Mouse (Mus musculus): ENCODE measurements at regions not wholly inside any gene's neighbourhood (a gene's known extent, or its start where the extent isn't known, plus 50 kb on each side); places are given as distances from the start of the nearest gene placed in this dataset.

- no peak for DNase-seq (ENCODE audit: low spot score in 2 of 2)
These were observed 119.9 kb upstream of the Msx2 start for GRCm38 (mm10) chr13:53592755-53593154.

GRCm38 (mm10) chr13:53586771-53587170, 113.9 kb upstream of the Msx2 start:
- DNase-seq (ENCODE audit: low spot score in 2 of 2), result no peak

GRCm38 (mm10) chr13:53584504-53585130, 111.7 kb upstream of the Msx2 start:
- no peak for DNase-seq (ENCODE audit: low spot score in 2 of 2)

- DNase-seq (ENCODE audit: low spot score in 2 of 2), result no peak
These were observed 81.2 kb upstream of the Msx2 start for GRCm38 (mm10) chr13:53553876-53554577.

- no peak for DNase-seq (ENCODE audit: low spot score in 2 of 2)
These were observed 80.5 kb upstream of the Msx2 start for GRCm38 (mm10) chr13:53553192-53553875.

GRCm38 (mm10) chr13:53548396-53548795, 75.5 kb upstream of the Msx2 start:
- DNase-seq (ENCODE audit: low spot score in 2 of 2), result no peak

GRCm38 (mm10) chr13:53543291-53543690, 70.4 kb upstream of the Msx2 start:
- no peak for DNase-seq (ENCODE audit: low spot score in 2 of 2)

- DNase-seq (ENCODE audit: low spot score in 2 of 2), result no peak
These were observed 66.9 kb upstream of the Msx2 start for GRCm38 (mm10) chr13:53539797-53540196.

GRCm38 (mm10) chr13:53537937-53538336, 65.1 kb upstream of the Msx2 start:
- DNase-seq (ENCODE audit: low spot score in 2 of 2), result no peak

- DNase-seq (ENCODE audit: low spot score in 2 of 2), result no peak
These were observed 63.0 kb upstream of the Msx2 start for GRCm38 (mm10) chr13:53535781-53536425.

- no peak for DNase-seq (ENCODE audit: low spot score in 2 of 2)
These were observed 60.9 kb upstream of the Msx2 start for GRCm38 (mm10) chr13:53533738-53534137.

GRCm38 (mm10) chr13:53526880-53527279, 54.0 kb upstream of the Msx2 start:
- DNase-seq (ENCODE audit: low spot score in 2 of 2), result no peak

- no peak for DNase-seq (ENCODE audit: low spot score in 2 of 2)
These were observed 49.9 kb upstream of the Msx2 start for GRCm38 (mm10) chr13:53522807-53523206.
